Mouse (Mus musculus): ENCODE data around the gene Dock11. TPM values are rescaled to one million over a fixed set of nuclear protein-coding genes. Genes with fewer than 3 reads are reported as not detected.

Dock11 gene
- polyA plus RNA-seq, 1 experiment from 2014 or later, result 2.6 TPM

DNA sequence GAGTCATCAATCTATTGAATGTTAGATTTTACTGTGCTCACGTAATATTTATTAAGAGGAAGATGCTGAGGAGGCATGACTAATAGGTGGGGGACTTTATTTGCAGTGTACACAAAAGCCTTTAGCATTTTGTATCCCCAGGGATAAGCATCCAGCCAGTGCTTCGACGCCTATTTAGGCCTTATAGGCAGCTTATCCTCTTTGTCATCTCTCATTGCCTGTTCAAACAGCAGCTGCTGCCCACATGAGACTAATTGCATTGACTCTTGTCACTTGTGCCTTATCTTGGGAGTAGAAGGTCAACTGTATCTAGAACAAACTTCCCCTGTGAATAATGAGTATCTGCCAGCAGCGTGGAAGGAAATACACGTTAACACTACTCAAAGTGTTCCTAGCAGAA, 88.0 kb downstream of the Dock11 start:
- no peaks in the 10 kb centered on the region for H3K9me3 ChIP-seq (replicated peaks; ENCODE audit: control insufficient read depth, low read length)
- H3K9ac ChIP-seq (ENCODE audit: low read depth, low read length), result no peak overlapping the region
- H3K4me1 ChIP-seq (ENCODE audit: control insufficient read depth, low read depth, low read length), result no peaks in the 10 kb centered on the region
- WGBS (ENCODE audit: insufficient replicate concordance), result 34% methylated on average over 5 of the region's 5 CpGs
- no peaks in the 10 kb centered on the region for H3K36me3 ChIP-seq (ENCODE audit: control insufficient read depth, insufficient read depth)
- H3K4me2 ChIP-seq (ENCODE audit: low read depth, low read length), result no peak overlapping the region
- H3K27me3 ChIP-seq (ENCODE audit: control insufficient read depth, insufficient read depth, low read depth, low read length), result no peaks in the 10 kb centered on the region
- no peak overlapping the region for H3K27ac ChIP-seq (ENCODE audit: low read length)
- H3K4me3 ChIP-seq (ENCODE audit: low read depth, low read length), result no peak overlapping the region
- ATAC-seq (ENCODE audit: low read depth), result no peak

DNA sequence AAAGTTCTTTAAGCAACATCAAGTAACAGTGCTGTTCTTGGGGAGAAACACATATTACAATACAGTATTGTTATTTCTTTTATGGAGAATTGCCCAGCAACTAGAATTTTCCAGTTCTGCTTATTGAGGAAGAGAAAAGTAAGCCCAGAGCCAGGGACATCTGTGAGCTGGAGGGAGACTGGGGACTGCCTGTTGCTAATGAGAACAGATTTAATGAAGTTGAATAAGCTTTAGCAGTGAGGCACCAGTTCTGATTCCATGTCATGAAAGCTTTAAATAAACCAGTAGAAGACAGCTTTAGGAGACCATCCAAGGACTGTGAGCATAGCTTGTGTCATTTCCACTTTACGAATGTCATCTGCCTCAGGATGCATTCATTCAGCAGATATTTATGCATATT, 99.3 kb downstream of the Dock11 start:
- H3K36me3 ChIP-seq (ENCODE audit: control insufficient read depth, insufficient read depth), result no peaks in the 10 kb centered on the region
- H3K9ac ChIP-seq (ENCODE audit: low read depth, low read length), result no peak overlapping the region
- no peaks in the 10 kb centered on the region for H3K9me3 ChIP-seq (replicated peaks; ENCODE audit: control insufficient read depth, low read length)
- no peak for ATAC-seq (ENCODE audit: low read depth)
- no peak overlapping the region for H3K4me2 ChIP-seq (ENCODE audit: low read depth, low read length)
- no peak overlapping the region for H3K4me3 ChIP-seq (ENCODE audit: low read depth, low read length)
- WGBS (ENCODE audit: insufficient replicate concordance), result 68% methylated on average over 1 of the region's 1 CpGs
- H3K4me1 ChIP-seq (ENCODE audit: control insufficient read depth, low read depth, low read length), result no peaks in the 10 kb centered on the region
- no peaks in the 10 kb centered on the region for H3K27me3 ChIP-seq (ENCODE audit: control insufficient read depth, insufficient read depth, low read depth, low read length)
- no peak overlapping the region for H3K27ac ChIP-seq (ENCODE audit: low read length)

DNA sequence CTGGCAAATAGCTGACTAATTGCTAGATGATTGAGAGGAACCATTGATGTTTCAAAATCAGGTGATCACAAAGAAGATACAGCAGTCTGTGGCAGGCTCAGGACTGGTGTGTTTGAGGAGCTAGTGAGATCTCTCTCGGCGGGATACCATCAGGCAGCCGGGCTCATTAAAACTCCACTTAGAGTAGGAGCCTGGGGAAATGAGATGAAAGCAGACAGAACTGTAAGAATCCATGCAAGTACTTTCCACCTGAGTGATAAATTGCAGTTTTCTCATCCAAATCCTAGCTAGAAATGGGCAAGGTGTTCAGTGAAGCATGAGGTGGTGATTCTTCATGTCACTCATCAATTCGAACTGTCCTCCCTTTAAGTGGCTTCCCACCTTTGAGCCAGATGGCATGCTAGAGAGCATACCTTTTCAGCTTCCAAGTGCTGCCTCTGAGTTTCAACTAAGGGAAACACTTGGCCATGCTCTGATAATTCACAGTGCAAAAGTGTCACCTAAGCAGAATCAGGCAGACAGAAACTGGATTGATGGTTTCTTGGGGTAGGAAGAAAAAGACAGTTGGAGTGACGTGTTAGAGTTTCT, 102.0 kb downstream of the Dock11 start:
- 64% methylated on average over 5 of the region's 5 CpGs for WGBS (ENCODE audit: insufficient replicate concordance)

DNA sequence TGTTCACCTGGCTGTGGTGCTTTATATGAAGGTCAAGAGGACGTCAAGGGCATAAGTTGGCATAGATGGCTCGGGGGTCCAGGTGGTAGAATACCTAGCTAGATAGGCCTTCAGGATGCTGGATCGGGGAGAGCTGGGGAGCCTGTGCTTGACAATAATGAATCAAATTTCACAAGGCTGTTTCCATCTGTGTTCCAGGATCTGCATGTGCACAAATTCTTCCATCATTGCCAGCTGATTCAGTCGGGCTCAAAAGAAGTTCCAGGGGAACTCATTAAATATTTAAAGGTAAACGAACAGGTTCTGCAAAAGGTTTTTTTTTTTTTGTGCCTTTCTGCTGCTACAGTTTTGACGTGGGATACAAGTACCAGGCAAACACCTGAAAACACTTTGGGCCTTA, 105.6 kb downstream of the Dock11 start:
- Histone ChIP-seq H3K4me3 (ENCODE audit: low read depth, low read length) (no peak overlapping the region), H3K27ac (ENCODE audit: low read length) (no peak overlapping the region), H3K9me3 (replicated peaks; ENCODE audit: control insufficient read depth, low read length) (no peaks in the 10 kb centered on the region), H3K9ac (ENCODE audit: low read depth, low read length) (no peak overlapping the region), H3K4me1 (ENCODE audit: control insufficient read depth, low read depth, low read length) (no peaks in the 10 kb centered on the region), H3K4me2 (ENCODE audit: low read depth, low read length) (no peak overlapping the region), H3K27me3 (ENCODE audit: control insufficient read depth, insufficient read depth, low read depth, low read length) (no peaks in the 10 kb centered on the region), H3K36me3 (ENCODE audit: control insufficient read depth, insufficient read depth) (no peaks in the 10 kb centered on the region)
- 63% methylated on average over 6 of the region's 6 CpGs for WGBS (ENCODE audit: insufficient replicate concordance)
- no peak for ATAC-seq (ENCODE audit: low read depth)

More for the DNA sequence above, 102.0 kb downstream of the Dock11 start:
- Histone ChIP-seq H3K4me3 (ENCODE audit: low read depth, low read length) (no peak overlapping the region), H3K9me3 (replicated peaks; ENCODE audit: control insufficient read depth, low read length) (no peaks in the 10 kb centered on the region), H3K4me1 (ENCODE audit: control insufficient read depth, low read depth, low read length) (no peaks in the 10 kb centered on the region), H3K27me3 (ENCODE audit: control insufficient read depth, insufficient read depth, low read depth, low read length) (no peaks in the 10 kb centered on the region), H3K36me3 (ENCODE audit: control insufficient read depth, insufficient read depth) (no peaks in the 10 kb centered on the region), H3K4me2 (ENCODE audit: low read depth, low read length) (no peak overlapping the region), H3K27ac (ENCODE audit: low read length) (no peak overlapping the region), H3K9ac (ENCODE audit: low read depth, low read length) (no peak overlapping the region)
- no peak for ATAC-seq (ENCODE audit: low read depth)

DNA sequence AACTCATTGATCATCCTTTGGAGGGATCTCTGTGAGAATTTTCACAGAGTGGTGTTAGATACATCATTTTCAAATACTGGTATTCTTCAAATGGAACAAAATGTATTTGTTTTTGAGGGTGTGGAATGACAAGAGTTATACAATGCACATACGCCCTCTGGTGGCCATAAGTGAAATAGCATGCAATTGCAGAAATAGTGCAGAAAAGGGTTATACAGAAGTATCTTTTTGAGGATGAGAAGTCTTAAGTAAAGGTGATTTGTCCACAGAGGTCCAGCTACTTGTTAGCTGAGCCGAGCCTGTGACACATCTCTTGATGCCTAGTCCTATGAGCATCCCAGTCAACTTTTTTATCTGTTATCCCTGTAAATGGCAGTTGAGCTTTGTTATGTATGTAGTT, 108.4 kb downstream of the Dock11 start:
- Histone ChIP-seq H3K27me3 (ENCODE audit: control insufficient read depth, insufficient read depth, low read depth, low read length) (no peaks in the 10 kb centered on the region), H3K27ac (ENCODE audit: low read length) (no peak overlapping the region), H3K36me3 (ENCODE audit: control insufficient read depth, insufficient read depth) (no peaks in the 10 kb centered on the region), H3K4me1 (ENCODE audit: control insufficient read depth, low read depth, low read length) (no peaks in the 10 kb centered on the region), H3K9me3 (replicated peaks; ENCODE audit: control insufficient read depth, low read length) (no peaks in the 10 kb centered on the region), H3K9ac (ENCODE audit: low read depth, low read length) (no peak overlapping the region), H3K4me3 (ENCODE audit: low read depth, low read length) (no peak overlapping the region), H3K4me2 (ENCODE audit: low read depth, low read length) (no peak overlapping the region)
- no peak for ATAC-seq (ENCODE audit: low read depth)
- 3% methylated on average over 2 of the region's 2 CpGs for WGBS (ENCODE audit: insufficient replicate concordance)

DNA sequence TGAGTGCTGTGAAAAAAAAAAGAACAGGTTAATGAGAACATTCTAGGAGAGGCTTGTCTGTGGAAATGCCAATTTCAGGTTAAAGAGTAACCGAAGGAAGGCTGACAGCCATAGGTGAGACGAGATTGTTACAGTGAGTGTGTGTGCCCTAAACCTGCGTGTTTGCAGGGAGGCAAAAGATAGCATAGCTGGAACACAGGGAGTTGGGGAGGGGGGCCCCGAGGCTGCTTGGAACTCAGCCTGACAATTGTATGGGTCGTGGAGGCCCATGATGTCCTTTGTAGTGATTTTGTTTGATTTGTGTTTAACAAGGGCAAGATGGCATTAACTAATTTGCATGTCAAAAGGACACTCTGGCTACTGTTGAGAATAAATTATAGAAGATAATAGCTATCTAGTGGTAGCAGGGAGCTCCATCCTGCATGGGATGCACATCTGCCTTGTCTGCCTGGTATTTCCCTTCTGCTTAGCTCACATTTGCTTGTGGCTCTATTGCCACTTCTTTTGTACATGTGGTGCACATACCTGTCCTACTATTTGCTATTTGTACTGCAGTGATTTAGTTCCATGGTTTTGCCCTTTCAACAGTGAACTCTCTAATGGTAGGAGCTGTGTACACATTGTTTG, 109.3 kb downstream of the Dock11 start:
- Histone ChIP-seq H3K36me3 (ENCODE audit: control insufficient read depth, insufficient read depth) (no peaks in the 10 kb centered on the region), H3K9me3 (replicated peaks; ENCODE audit: control insufficient read depth, low read length) (no peaks in the 10 kb centered on the region), H3K4me1 (ENCODE audit: control insufficient read depth, low read depth, low read length) (no peaks in the 10 kb centered on the region), H3K27me3 (ENCODE audit: control insufficient read depth, insufficient read depth, low read depth, low read length) (no peaks in the 10 kb centered on the region), H3K27ac (ENCODE audit: low read length) (no peak overlapping the region), H3K4me3 (ENCODE audit: low read depth, low read length) (no peak overlapping the region), H3K4me2 (ENCODE audit: low read depth, low read length) (no peak overlapping the region), H3K9ac (ENCODE audit: low read depth, low read length) (no peak overlapping the region)
- 46% methylated on average over 5 of the region's 5 CpGs for WGBS (ENCODE audit: insufficient replicate concordance)
- no peak for ATAC-seq (ENCODE audit: low read depth)

DNA sequence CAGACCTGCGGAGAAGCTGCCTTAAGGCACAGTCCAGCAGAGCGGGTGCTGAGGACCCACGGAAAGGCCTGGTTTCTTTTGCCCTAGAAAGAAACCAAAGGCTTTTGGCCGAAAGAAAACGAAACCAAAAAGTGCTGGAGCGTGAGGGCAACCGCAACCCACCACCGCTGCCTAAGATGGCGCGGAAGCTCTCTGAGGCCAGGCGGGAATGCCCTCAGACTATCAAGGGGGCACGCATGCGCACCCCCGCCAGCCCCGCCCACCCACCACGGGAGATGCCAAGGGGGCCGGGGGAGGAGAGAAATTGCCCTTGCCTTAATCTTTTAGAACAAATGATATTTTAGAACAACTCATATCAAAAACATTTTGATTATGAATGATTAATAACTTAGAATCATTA, 137.0 kb downstream of the Dock11 start:
- Histone ChIP-seq H3K9me3 (replicated peaks; ENCODE audit: control insufficient read depth, low read length) (no peaks in the 10 kb centered on the region), H3K4me3 (ENCODE audit: low read depth, low read length) (no peak overlapping the region), H3K9ac (ENCODE audit: low read depth, low read length) (no peak overlapping the region), H3K27me3 (ENCODE audit: control insufficient read depth, insufficient read depth, low read depth, low read length) (no peaks in the 10 kb centered on the region), H3K27ac (ENCODE audit: low read length) (no peak overlapping the region), H3K36me3 (ENCODE audit: control insufficient read depth, insufficient read depth) (no peaks in the 10 kb centered on the region), H3K4me1 (ENCODE audit: control insufficient read depth, low read depth, low read length) (no peaks in the 10 kb centered on the region), H3K4me2 (ENCODE audit: low read depth, low read length) (no peak overlapping the region)
- 66% methylated on average over 17 of the region's 17 CpGs for WGBS (ENCODE audit: insufficient replicate concordance)
- ATAC-seq (ENCODE audit: low read depth), result no peak

DNA sequence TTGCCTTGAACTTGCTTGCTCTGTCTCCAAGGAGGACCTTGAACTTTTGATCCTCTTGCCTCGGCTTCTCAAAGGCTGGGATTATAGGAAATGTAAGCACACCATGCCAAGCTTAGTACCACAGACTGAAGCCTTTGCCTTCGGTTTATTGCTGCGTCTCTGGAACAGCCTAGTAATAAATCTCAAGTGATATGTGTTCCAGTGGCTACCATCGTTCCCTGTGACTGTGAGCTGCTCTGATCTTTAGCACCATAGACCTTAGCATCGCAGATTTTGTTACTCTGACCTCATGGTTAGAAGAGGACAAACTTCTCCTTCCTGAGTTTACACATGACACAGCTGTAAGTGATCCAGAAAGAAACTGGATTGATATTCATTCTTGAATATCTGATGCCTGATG, 142.5 kb downstream of the Dock11 start:
- H3K9ac ChIP-seq (ENCODE audit: low read depth, low read length), result no peak overlapping the region
- H3K9me3 ChIP-seq (replicated peaks; ENCODE audit: control insufficient read depth, low read length), result no peaks in the 10 kb centered on the region
- no peak overlapping the region for H3K27ac ChIP-seq (ENCODE audit: low read length)
- ATAC-seq (ENCODE audit: low read depth), result no peak
- H3K27me3 ChIP-seq (ENCODE audit: control insufficient read depth, insufficient read depth, low read depth, low read length), result no peaks in the 10 kb centered on the region
- no peaks in the 10 kb centered on the region for H3K4me1 ChIP-seq (ENCODE audit: control insufficient read depth, low read depth, low read length)
- H3K4me2 ChIP-seq (ENCODE audit: low read depth, low read length), result no peak overlapping the region
- H3K36me3 ChIP-seq (ENCODE audit: control insufficient read depth, insufficient read depth), result no peaks in the 10 kb centered on the region
- H3K4me3 ChIP-seq (ENCODE audit: low read depth, low read length), result no peak overlapping the region
- WGBS (ENCODE audit: insufficient replicate concordance), result 60% methylated on average over 5 of the region's 5 CpGs

DNA sequence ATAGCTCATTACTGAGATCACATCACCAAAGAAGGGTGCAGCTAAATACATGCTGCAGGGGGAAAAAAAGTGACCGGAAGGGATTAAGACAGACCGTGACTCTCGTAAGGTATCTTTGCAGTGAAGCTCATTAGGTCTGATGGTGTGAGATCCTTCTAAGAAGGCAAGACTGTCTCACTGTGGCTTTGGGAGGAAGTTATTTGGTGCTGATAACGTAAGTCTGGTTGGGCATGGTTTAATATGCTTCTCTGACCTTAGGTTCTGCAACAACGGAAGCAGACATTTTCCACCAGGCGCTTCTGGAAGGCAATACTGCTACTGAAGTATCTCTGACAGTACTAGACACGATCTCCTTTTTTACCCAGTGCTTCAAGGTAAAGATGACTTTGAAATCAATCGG, 145.4 kb downstream of the Dock11 start:
- ATAC-seq (ENCODE audit: low read depth), result no peak
- no peaks in the 10 kb centered on the region for H3K36me3 ChIP-seq (ENCODE audit: control insufficient read depth, insufficient read depth)
- no peak overlapping the region for H3K27ac ChIP-seq (ENCODE audit: low read length)
- H3K9me3 ChIP-seq (replicated peaks; ENCODE audit: control insufficient read depth, low read length), result no peaks in the 10 kb centered on the region
- H3K4me3 ChIP-seq (ENCODE audit: low read depth, low read length), result no peak overlapping the region
- H3K4me2 ChIP-seq (ENCODE audit: low read depth, low read length), result no peak overlapping the region
- no peaks in the 10 kb centered on the region for H3K4me1 ChIP-seq (ENCODE audit: control insufficient read depth, low read depth, low read length)
- H3K9ac ChIP-seq (ENCODE audit: low read depth, low read length), result no peak overlapping the region
- H3K27me3 ChIP-seq (ENCODE audit: control insufficient read depth, insufficient read depth, low read depth, low read length), result no peaks in the 10 kb centered on the region
- WGBS (ENCODE audit: insufficient replicate concordance), result 51% methylated on average over 8 of the region's 8 CpGs

All from liver, embryonic 16.5 days (tissue).